Mouse (Mus musculus) c-Kit-positive CD71-negative TER-119-negative erythroid progenitor cells, embryonic 14.5 days (primary cell): Measurements from ENCODE around the gene B4galnt4.

Source experiments
- DNase-seq: peaks from one replicate; pipeline ENCODE4 v3.0.0-alpha.2; 2013; ENCODE audit warnings: low read depth

The B4galnt4 gene

DNA sequence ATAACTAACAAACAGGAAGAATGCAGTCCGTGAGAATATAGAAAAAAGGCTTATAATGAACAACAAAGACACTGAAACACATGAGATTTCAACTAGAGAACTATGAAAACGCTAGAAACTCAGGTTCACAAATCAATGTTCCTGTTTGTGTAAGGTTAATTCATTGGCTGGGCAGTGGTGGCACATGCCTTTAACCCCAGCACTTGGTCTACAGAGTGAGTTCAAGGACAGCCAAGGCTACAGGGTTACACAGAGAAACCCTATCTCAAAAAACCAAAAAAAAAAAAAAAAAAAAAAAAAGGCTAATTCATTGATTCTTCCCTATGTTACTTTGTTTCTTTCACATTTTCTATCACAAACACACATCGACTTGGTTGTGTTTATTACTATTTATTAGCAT lies 59.7 kb downstream of the B4galnt4 start:
- DNase-seq = no peak

DNA sequence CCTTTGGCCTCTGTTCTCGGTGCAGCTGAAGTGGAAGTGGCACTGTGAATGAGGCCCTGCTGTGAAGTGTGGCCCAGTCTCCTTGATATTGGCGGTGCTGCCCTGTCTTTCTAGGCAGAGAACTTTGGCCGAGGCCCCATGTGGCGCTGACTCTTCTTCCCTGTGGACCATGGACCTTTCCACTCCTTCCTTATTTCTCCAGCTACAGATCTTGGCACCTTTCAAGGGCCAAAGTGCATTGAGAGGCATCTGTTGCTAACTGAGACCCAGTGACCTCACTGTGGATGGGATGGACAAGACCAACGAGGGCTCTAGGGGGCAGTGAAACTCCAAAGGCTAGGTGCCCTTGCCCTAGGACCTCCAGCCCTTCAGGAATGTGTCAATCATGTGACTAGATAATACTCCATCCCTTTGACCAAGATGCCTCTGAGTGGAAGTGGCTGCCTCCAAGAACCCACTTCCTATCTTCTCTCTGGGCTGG lies 60.2 kb downstream of the B4galnt4 start:
- DNase-seq = no peak
